Mouse (Mus musculus) hindlimb bud, embryonic 11.5 days (tissue): ENCODE results near the gene Cend1.

Experiments
- DNase-seq: peaks from one replicate; pipeline ENCODE4 v3.0.0-alpha.2; 2012; ENCODE audit warnings: low read depth, low spot score; ENCODE audit errors: extremely low spot score

Cend1 gene

GRCm38 (mm10) chr7:141443828-141444237 is 14.5 kb upstream of the Cend1 start, which contains the start of gene Pidd1:
Gene Pidd1 (minus strand): TSS chr7:141444025.
- no peak for DNase-seq

DNA sequence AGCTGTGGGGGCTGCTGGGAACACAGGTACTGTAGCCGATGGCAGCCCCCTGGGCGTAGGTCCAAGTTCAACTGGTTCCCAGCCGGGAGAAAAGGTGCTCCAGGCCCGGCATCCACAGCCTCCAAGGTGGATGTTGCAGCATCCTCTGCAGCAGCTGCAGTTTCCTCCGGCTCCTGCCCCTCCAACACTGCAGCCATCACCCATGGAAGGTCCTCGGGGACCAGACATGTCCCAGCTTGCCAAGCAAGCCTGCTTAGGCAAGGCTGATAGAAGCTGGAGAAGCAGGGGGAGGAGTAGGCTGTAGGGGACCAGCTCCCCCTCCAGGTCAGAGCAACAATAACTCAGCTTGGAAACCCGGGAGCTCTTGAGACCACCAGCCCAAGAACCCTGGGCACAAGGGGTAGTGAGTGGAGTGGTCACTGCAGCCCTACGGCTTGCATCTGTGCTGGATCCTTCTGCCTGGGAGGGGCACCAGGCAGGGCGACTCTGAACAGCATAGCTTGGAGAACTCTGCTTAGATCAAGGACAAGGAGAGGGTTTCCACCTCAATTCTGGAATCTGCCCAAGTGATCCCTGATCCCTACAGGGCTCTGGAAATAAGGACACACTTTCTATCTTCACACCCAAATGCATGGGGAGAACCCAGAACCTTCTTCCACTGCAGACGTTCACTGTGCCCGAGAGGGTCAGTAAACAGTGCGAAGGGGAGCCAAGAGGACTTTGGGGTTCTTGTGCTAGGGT is 14.0 kb upstream of the Cend1 start:
- no peak for DNase-seq

DNA sequence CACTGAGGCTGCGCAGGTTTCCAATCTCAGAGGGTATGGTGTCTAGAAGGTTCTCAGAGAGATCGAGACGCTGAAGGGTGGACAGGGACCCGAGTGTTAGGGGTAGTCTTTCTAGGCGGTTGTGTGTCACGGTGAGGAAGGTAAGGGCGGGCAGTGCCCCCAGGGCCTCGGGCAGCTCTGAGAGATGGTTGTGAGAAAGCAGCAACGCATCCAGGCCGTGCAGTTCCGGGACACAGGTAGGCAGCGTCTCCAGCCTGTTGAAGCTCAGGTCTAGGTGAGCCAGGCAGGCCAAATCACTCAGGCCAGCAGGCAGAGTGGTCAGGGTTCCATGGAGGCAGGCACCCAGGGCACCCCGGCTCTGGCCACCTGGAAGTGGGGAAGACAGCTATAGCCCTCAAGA is 12.9 kb upstream of the Cend1 start:
- DNase-seq = no peak

DNA sequence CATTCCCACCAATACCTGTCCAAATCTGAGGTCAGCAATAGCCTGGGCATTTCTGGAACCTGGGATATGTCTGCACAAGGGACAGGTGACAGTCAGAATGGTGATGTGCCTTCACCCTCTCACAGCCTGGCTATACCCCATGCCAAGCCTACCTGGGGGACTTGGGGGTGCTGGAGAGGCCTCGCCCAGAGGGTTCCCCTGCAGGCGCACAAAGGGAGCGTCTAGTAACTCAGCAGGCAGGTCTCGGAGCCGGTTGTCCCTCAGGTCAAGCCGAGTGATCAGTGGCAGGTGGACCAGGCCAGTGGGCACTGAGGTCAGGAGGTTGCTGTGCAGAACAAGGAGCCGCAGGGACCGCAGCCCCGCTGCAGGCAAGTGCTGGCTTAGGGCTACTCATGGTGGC is 12.2 kb upstream of the Cend1 start:
- no peak for DNase-seq

- no peak for DNase-seq
Observed at GRCm38 (mm10) chr7:141440613-141441012, 11.3 kb upstream of the Cend1 start.

DNA sequence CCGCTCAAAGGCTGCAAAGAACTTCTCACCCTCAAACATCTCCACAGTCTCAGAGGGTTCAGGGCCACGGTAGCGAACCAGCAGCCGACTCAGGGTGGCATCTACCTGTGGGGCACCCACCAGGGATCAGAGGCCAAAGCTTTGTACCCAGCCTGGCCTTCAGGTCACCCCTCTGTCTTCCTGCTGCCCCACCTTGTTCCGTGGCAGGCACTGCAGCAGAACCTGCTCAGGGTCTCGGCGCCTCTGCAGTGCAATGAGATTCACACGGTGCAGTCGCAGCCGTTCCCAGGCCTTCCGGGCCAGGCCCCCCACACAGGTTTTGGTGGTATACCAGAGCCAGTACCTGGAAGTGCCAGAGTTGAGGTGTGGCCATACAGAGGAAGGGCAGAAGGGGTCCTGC is 10.5 kb upstream of the Cend1 start:
- DNase-seq = no peak

- DNase-seq = no peak
Observed at GRCm38 (mm10) chr7:141439140-141439679, 9.9 kb upstream of the Cend1 start.

DNA sequence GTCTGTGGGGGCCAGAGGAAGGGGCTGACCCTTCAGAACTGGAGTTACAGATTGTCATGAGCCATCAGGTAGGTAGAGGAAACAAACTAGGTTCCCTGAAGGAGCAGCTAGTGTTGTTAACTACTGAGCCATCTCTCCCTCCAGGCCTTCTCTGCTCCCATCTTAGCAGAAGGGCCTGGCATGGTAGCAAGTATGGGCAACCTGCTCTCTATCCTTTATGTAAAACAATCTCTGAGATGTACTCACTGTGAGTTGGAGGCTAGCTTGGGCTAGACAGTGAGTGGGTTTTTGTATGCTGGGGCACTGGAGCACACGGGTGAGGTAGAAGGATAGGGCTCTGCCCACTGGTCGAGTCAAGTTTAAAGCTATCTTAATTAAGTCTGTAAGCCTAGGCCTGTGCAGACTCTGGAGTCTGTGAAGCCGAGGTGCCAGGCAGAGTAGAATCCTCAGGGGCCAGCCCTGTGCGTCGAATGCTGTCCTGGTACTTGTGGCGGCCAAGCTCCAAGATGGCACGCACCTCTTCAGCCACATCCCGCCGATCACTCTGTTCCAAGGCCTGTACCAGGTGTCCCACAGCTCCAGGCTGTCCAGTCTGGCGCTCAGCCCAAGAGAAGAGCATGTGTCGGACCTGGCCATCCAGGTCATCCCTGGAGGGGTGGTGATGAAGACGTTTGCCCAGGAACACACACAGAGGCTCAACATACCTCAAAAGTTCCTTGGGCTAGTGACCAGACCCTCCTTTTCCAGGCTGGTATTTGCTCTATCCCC is 9.1 kb upstream of the Cend1 start:
- DNase-seq = no peak

DNA sequence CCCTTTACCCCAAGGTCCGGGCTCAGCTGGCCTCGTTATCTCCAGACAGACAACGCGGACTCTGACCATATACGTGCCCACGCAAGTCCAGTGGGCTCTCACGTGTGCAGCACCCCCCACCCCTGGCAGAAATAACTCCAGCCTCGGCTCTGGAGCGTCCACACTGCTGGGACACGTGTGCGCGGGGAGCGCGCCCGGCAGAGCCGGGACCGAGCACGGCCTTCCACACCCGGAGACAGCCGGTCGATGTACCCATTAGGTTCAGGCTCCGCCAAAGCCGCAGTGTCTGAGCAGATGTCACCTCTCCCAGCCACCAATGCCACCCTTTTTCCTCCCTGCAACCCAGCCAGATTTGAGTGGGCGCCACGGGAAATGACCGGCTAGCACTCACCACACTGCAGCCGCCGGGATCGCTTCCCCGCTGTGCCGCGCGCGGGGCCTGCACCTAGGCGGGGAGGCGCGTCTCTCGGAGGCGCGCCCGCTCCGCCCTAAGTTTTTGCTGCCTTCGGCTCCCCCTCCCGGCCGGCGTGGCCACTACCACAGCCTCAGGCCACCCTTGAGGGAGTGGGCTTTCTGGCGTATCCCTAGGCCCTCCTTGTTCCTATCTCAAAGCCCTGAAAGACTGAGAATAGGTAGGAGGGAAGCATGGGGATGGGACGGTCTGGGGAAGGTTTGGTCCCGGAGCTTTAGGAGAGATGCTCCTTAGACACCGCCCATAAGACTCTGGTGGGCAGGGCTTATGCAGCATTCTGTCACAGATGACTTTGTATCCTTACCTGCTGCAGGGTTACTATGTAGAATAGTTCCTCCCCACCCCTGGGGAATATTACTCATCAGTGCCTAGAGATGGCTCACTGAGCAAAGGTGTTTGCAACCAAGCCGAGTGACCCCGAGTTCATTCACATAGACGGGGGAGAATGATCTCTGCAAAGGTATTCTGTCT is 8.2 kb upstream of the Cend1 start, which contains the start of gene Slc25a22:
Slc25a22 (minus strand) TSS at position 715 of the 943 bp plus-strand sequence.
- DNase-seq = no peak

GRCm38 (mm10) chr7:141436523-141436892 is 7.2 kb upstream of the Cend1 start:
- no peak for DNase-seq

DNA sequence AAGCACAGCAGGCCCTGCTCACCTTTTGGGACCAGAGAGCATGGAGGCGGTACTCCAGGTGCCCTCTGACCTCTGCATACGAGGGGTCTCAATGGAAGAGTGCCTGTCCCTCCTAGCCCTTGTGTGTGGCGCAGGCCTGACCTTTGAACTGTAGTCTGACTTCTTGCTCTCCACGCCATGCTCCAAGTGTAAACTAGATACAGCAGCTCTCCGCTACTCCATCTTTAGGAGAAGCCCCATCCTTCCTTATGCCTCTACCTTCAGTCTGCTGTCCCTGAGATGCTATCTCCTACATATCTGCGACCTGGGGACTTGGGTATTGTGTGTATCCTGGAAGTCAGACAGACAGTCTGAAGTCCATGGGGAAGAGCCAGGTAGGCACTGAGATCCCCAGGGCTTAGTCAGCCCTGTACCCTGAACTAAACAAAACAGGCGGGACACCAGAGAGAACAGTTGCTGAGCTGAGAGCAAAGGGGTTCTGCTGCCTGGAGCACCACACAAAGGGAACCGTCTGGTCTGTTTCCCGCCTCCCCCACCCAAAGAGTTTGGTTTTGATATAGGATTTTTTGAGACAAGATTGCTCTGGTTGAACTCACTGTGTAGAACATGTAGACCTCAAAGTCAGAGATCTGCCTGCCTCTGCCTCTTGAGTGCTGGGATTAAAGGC is 6.7 kb upstream of the Cend1 start:
- no peak for DNase-seq

GRCm38 (mm10) chr7:141435129-141435855 is 6.0 kb upstream of the Cend1 start:
- no peak for DNase-seq

DNA sequence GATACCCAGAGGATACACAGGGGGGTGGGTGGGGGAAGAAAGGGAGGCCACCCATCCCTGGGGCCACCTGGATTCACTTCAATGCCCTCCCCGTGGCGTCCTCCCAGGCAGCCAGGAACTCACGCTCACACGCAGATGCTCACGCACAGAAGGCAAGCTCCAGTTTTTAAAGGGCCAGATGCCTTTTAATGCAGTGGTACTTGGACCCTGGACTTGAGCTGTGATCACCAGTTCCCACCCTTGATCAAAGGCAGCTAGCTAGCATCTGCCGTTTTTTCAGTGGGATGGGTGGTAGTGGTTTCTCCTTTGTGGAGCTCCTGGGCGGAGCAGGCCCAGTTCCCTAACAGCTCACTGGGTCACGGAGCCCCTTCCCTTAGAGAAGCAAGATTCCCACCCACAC is 5.2 kb upstream of the Cend1 start:
- DNase-seq = no peak

DNA sequence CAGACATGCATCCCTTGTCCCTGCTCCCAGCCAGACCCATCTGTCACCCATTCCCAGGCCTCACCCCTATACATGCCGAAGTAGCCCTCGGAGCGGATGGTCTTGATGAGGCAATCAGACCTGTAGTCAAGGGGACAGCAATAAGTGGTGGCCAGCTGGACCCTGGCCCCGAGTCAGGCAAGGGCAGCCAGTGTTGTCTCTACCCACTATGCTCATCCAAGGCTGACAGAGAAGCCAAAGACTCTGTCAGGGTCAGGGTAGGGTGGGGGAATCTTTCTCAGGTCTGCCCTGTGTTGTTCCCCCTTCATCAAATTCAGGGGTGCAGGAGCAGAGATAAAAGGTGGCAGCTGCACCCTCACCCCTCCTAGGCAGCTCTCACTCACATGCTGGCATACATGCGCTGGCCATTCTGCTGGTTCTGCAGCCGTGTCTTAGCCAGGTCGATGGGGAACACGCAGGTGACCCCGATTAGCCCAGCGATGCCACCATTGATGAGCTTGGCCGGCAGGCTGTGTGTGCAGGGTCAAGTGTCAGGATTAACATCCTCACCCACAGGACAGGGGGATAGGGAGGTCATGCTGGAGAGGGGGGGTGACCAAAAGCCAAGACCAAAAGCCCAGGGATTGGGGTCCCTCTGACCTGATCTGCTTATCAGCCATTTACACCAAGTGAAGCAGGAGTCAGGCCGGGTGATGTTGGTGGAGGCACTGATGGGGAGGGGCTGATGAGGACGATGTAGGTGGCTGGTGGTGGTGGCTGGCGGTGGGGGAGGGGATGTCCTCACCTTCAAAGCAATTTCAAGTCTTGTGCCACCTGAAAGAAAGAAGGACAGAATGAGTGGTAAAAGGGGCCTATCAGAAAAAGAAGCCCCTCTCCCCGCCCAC is 4.5 kb upstream of the Cend1 start:
- no peak for DNase-seq

DNA sequence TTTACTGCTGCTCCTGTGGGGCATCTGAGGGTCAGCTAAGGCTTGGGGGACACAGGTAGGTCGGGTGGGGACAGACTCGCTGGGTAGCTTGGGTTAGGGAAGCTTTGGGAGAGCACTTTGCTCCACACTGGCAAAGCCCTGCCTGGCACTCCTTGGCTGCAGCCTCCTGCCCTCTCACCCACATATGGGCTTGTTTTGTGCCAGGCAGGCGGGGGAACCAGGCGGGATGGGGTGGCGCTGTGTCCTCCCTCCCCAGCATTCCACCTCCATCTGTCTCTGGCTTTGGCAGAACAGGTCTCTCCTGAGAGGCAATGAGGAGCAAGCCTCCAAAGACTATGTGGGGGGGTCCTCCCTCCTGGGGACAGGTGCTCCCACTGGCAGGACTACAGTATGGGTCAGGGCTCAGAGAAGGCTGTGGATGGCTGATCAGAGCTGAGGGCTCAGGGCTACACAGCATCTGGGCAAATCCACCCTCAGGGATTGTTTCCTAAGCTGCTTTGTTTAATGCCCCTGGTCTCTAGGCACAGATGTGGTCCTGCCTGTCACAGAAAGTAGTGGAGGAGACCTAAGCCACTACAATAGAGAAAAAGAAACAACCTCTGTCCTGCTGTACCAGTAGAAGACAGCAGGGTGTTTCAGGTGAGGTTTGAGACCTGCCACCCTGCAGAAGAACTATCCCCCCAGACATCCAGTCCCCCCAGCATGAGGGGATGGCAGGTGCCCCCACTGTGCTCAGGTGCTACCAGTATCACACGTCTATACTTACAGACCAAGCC is 3.6 kb upstream of the Cend1 start:
- DNase-seq = no peak

DNA sequence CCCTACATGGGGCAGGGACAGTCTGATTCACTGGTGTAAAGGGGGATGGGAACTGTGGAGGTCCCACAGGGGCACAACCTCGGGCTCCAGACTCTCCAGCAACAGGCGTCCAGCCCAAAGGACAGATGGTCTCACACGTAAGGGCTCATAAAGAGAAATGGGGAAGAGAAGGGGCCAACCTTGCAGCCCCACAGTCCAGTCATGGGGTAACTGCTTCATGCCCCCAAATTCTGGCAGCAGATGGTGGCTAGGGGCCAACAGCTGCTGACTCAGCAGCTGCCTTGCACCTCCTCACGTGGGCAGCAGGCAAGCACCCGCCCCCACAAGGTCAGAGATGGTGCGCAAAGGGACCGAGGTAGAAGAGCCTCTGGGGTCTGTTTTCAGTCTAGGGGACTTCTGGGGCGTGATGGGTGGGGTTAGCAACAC is 2.9 kb upstream of the Cend1 start:
- no peak for DNase-seq

DNA sequence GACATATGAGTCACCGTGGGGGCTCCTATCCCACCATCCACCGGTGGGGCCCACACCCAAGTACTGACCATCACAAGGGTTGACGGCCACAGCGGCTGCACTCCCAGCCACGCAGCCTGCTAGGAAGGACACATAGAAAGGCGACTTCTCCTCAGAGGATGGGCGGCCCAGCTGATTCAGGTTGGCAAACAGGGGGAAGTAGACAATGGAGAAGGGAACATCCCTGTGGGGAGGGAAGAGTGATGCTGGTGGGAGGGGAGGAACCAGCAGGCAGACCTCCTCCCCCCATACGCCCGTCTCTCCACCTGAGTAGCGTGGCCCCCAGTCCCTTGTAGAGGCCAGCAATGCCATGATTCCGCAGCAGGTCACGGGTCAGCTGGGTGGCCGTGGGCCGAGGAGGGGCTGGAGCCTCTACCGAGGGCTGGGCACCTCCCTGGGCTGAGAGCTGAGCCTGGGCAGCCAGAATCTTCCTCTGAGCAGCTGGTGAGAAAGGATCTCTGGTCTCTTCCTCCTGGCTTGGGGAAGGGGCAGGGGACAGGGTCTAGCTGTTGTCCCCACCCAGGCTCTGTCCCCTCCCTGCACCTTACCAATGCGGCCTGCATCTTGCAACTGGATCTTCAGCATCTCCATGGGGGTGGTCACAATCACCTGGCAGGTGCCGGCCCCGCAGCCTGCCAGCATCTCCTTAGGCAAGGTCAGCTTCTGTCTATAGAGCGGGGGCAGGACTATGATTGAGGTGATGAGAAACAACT is 2.3 kb upstream of the Cend1 start:
- DNase-seq = no peak
